Mouse (Mus musculus) neural tube, embryonic 15.5 days (tissue): ENCODE results near the gene Nfkbil1. TPM values are rescaled to one million over a fixed set of nuclear protein-coding genes. Genes with fewer than 3 reads are reported as not detected.

ENCODE experiments used
- ATAC-seq: fragments of 200-750 bp; cut with Nextera tagmentation; 2 replicates; pipeline ENCODE4 v1.8.0; 2017; ENCODE audit warnings: mild to moderate bottlenecking, moderate TSS enrichment, moderate library complexity; ENCODE audit not compliant: low FRiP score
- H3K27ac ChIP-seq: fragments of 300-500 bp; sonication (generic); replicated peaks from 2 replicates; pipeline ENCODE4 v1.5.1; 2015; ENCODE audit warnings: mild to moderate bottlenecking, inconsistent platforms
- H3K27me3 ChIP-seq: fragments of 300-500 bp; sonication (generic); replicated peaks from 2 replicates; pipeline ENCODE4 v1.6.1; 2015; ENCODE audit warnings: inconsistent platforms
- H3K36me3 ChIP-seq: fragments of 300-500 bp; sonication (generic); 2 replicates; pipeline ENCODE4 v1.6.1; 2015; ENCODE audit warnings: inconsistent platforms
- H3K4me1 ChIP-seq: fragments of 300-500 bp; sonication (generic); 2 replicates; pipeline ENCODE4 v1.6.1; 2015; ENCODE audit warnings: inconsistent platforms
- H3K4me2 ChIP-seq: fragments of 300-500 bp; sonication (generic); 2 replicates; pipeline ENCODE4 v1.6.1; 2015; ENCODE audit warnings: inconsistent platforms, mild to moderate bottlenecking, moderate library complexity
- H3K4me3 ChIP-seq: fragments of 300-500 bp; sonication (generic); replicated peaks from 2 replicates; pipeline ENCODE4 v1.5.1; 2015; ENCODE audit warnings: mild to moderate bottlenecking, inconsistent platforms
- H3K9ac ChIP-seq: fragments of 300-500 bp; sonication (generic); replicated peaks from 2 replicates; pipeline ENCODE4 v1.6.1; 2015; ENCODE audit warnings: mild to moderate bottlenecking, inconsistent platforms
- H3K9me3 ChIP-seq: fragments of 300-500 bp; sonication (generic); replicated peaks from 2 replicates; pipeline ENCODE4 v1.6.1; 2016; ENCODE audit warnings: inconsistent platforms
- WGBS: fragments of 180-500 bp; shearing (Covaris S2); methylation state at CpG from one replicate; pipeline ENCODE4 v1.1.7; 2015; ENCODE audit warnings: mixed read lengths; 5-methylcytosine and 5-hydroxymethylcytosine counted together
- polyA plus RNA-seq: library from polyadenylated mRNA; unstranded; fragments of >200 nt; fragmentation: Nextera tagmentation; extraction: Ambion mirVana; gene quantifications from 2 replicates; pipeline ENCODE4 v1.2.1, GENCODE M21; 2015

Gene Nfkbil1
- polyA plus RNA-seq, 1 experiment from 2014 or later = 11.2 TPM

DNA sequence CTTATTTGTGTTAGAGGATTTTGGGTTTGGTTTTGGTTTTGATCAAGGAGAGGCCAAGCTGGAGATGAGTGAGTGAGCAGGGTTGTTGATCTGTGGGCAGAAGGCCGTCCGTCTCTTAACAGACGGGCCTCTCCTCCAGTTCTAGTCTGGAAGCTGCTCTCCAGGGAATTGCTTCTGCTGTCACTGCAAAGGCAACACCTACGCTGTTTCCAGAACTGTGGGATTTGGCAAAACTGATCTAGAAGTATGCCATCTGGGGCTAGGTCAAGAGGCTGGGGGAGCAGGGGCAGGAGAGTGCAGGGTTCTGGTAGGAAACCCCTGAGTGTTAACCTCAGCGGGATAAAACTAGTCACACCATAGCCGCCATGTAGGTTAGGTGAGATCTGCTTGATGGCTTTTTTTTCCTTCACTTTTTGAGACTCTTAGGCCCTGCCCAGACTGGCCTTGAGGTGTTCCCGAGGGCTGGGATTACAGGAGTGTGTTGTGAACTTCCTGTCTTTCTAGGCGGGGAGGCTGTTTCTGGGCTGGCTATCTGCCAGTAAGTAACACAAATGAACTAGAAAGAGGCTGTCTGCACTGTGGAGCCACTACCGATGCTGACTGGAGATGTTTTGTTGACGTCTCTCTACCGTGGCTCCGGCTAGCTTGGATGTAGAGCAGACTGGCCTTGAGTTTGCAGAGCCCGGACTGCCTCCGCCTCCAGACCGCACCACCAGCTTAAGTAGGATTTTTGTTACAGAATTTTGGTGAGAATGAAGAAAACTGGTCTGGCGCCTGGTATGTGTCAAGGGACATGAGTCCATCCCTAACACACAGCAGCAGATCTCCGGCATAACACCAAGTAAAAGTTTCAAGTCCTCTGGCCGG lies 2.2 kb downstream of the Nfkbil1 start, which contains the start of gene Atp6v1g2:
Gene Atp6v1g2, plus strand, starts transcription at position 547 of the 867 bp plus-strand sequence.
- peaks cover 31% of the 10 kb centered on the region for H3K36me3 ChIP-seq
- peak within 1 kb of the TSS; percentile 54 for H3K4me3 ChIP-seq
- no peak within 1 kb of the TSS for H3K9ac ChIP-seq
- 0 out of 2 replicates have a peak within 1 kb of the TSS, but pooled peaks have one; percentile 9 for H3K27ac ChIP-seq
- no peaks in the 10 kb centered on the region for H3K27me3 ChIP-seq
- H3K9me3 ChIP-seq = no peaks in the 10 kb centered on the region
- no peak for ATAC-seq
- WGBS = 77% methylated on average over 18 of the region's 18 CpGs
- H3K4me2 ChIP-seq = peak within 1 kb of the TSS; percentile 95
- peaks cover 50% of the 10 kb centered on the region for H3K4me1 ChIP-seq

DNA sequence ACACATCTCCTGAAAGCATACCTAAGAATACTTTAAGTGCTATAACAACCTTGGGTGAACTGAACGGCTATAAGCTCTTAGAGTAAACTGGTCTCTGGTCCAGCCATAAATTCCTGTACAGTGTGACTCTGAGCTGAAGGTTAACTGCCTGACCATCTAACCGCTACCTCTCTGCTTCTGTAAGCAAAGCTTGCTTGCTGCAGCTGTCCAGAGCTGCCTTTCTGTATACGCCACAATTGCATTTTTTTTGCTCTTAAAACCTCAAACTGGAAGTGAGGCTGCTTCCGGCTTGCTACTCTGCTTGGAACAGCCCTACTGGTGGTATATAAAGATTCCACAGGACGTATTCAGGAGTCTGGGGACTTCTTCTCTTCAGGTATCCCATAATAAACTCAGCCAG lies 2.9 kb downstream of the Nfkbil1 start:
- no peak overlapping the region for H3K4me3 ChIP-seq
- 86% methylated on average over 5 of the region's 5 CpGs for WGBS
- no peak overlapping the region for H3K9ac ChIP-seq
- no peak overlapping the region for H3K27ac ChIP-seq
- H3K4me2 ChIP-seq = no peak overlapping the region
- ATAC-seq = no peak
- H3K27me3 ChIP-seq = no peaks in the 10 kb centered on the region
- H3K36me3 ChIP-seq = peaks cover 38% of the 10 kb centered on the region
- no peaks in the 10 kb centered on the region for H3K9me3 ChIP-seq
- H3K4me1 ChIP-seq = peaks cover 48% of the 10 kb centered on the region

DNA sequence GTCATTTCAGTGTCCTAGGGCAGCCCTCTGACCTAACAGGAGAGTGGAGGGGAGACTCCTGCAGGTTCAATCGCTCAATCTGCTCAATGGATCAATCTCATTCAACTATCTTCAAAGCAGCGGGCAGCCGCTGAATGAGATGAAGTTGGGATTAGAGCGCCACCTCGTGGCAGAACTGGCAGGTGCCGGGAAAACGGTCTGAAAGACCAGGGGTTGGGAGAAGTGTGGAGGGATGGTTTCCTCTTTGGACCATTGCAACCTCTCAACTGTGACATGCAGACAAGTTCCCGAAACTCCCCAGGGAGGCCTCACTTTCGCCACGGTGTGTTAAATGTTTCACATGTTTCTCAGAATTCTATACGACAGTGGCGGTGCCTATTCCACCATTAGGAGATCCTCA lies 3.5 kb downstream of the Nfkbil1 start:
- Histone ChIP-seq H3K4me3 (peak overlapping the region; percentile 9; the same call in 1 of the 2 replicates), H3K4me1 (peaks cover 42% of the 10 kb centered on the region), H3K36me3 (peaks cover 44% of the 10 kb centered on the region), H3K9me3 (no peaks in the 10 kb centered on the region), H3K27ac (no peak overlapping the region; the same call in 1 of the 2 replicates), H3K4me2 (peak overlapping the region; percentile 23; the same call in 1 of the 2 replicates), H3K27me3 (no peaks in the 10 kb centered on the region), H3K9ac (no peak overlapping the region; the same call in 1 of the 2 replicates)
- ATAC-seq = no peak
- WGBS = 10% methylated on average over 12 of the region's 12 CpGs

DNA sequence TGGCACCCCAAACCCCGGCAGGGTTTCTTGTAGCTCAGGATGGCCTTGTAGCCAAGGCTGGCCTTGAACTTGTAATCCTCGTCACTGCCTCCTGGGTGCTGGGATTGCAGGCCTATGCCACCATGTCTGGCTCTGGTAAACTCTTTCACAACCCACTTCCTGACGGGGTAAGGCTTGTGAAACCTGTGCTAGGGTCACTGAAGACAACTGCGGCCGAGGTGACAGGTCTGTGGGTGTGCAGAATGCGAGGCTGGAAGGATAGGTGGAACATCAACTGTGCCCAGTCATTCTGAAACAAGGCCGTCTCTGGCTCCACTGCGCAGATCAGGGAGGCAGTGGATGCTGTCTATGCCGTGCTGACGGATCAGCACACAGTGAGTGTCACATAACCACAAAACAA lies 4.6 kb downstream of the Nfkbil1 start:
- Histone ChIP-seq H3K4me1 (peaks cover 35% of the 10 kb centered on the region), H3K4me2 (no peak overlapping the region), H3K36me3 (peaks cover 47% of the 10 kb centered on the region), H3K9me3 (no peaks in the 10 kb centered on the region), H3K4me3 (no peak overlapping the region), H3K9ac (no peak overlapping the region), H3K27ac (no peak overlapping the region), H3K27me3 (no peaks in the 10 kb centered on the region)
- 91% methylated on average over 10 of the region's 10 CpGs for WGBS
- ATAC-seq = no peak

DNA sequence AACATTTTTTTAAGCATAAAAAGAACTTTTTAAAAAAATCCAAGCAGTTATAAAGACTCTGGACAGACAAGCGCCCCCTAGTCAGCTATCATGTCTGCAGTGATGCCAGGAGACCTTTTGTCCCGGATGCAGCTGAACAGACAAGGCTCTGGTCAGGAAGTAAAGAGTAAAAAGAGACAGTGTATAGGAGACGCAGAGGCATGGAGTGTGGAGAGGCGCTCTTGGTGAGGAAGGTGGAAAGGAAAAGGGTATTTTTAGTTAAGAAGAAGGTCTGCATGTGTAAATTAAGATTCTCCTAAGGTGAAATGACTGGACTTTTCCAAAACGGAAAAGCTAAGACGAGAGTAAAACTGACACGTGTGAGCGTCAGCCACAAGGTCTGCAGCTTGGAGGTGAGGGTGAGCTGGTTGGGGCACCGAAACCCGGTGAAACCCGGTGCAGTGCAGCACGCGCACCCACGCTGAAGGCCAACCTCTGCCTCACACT lies 9.0 kb downstream of the Nfkbil1 start:
- H3K4me2 ChIP-seq = no peak overlapping the region
- peaks cover under 1% of the 10 kb centered on the region for H3K4me1 ChIP-seq
- H3K9ac ChIP-seq = no peak overlapping the region
- no peaks in the 10 kb centered on the region for H3K9me3 ChIP-seq
- no peaks in the 10 kb centered on the region for H3K27me3 ChIP-seq
- WGBS = 90% methylated on average over 14 of the region's 14 CpGs
- no peak for ATAC-seq
- H3K27ac ChIP-seq = no peak overlapping the region
- H3K4me3 ChIP-seq = no peak overlapping the region
- peaks cover 49% of the 10 kb centered on the region for H3K36me3 ChIP-seq

DNA sequence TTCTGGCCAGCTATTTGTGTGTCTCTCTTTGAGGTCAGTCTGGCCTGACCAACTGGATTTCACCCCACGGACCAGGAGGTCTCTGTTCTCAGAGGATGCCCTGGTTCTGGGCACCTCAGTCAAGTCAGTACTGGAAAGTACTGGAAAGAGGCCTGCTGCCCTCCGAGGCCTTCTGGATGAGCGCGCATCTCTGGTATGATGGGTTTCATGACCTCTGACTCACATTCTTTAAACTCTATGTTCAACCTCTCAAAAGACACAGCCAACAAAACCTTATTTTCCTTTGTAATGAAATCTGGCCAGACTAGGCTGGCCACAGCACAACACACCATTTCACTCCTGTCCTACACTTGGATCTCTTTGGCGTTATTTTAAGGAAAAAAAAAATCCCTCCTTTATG lies 10.1 kb downstream of the Nfkbil1 start:
- Histone ChIP-seq H3K9me3 (no peaks in the 10 kb centered on the region), H3K4me2 (no peak overlapping the region), H3K27me3 (no peaks in the 10 kb centered on the region), H3K36me3 (peaks cover 46% of the 10 kb centered on the region), H3K27ac (no peak overlapping the region), H3K4me3 (no peak overlapping the region), H3K9ac (no peak overlapping the region), H3K4me1 (no peaks in the 10 kb centered on the region)
- no peak for ATAC-seq
- 99% methylated on average over 5 of the region's 5 CpGs for WGBS

DNA sequence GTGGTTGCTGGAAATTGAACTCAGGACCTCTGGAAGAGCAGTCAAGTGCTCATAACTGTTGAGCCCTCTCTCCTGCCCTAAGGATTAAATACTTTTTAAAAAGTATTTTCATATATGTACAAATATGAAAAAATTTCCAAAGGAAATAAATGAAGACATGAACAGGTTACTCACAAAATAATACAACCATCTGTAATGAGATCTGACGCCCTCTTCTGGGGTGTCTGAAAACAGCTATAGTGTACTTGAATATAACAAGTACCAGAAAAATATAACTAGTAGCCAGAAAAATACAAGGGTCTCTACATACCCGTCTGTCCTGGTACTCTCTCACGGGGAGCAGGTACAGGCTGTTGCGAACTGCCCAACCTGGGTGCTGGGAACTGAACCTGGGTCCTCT lies 11.0 kb downstream of the Nfkbil1 start:
- peaks cover 49% of the 10 kb centered on the region for H3K36me3 ChIP-seq
- H3K27ac ChIP-seq = no peak overlapping the region
- H3K9me3 ChIP-seq = no peaks in the 10 kb centered on the region

DNA sequence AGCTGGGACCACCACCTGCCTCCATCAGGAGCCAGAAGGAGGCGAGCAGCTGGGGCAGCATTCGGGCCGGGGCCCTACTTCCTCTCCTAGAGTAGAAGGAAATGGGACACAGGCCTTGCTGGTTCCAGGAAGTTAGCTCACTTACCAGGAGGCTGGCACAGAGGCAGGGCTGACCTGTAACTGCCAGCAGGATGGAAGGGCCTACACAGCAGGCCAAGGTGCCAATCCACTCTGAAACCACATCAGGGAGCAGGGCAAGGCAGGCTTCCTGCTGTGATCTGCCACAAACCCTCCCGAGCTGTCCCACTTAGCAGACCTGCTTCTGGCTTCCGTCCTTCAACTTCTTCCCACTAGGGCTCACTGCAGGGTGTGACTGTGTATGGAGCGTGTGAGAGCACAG lies 13.3 kb downstream of the Nfkbil1 start:
- Histone ChIP-seq H3K36me3 (peaks cover 29% of the 10 kb centered on the region), H3K27ac (no peak overlapping the region), H3K4me2 (no peak overlapping the region), H3K9me3 (no peaks in the 10 kb centered on the region), H3K4me1 (no peaks in the 10 kb centered on the region), H3K4me3 (no peak overlapping the region), H3K9ac (no peak overlapping the region), H3K27me3 (no peaks in the 10 kb centered on the region)
- 74% methylated on average over 6 of the region's 6 CpGs for WGBS
- no peak for ATAC-seq

More for the DNA sequence above, 11.0 kb downstream of the Nfkbil1 start:
- no peaks in the 10 kb centered on the region for H3K4me1 ChIP-seq
- no peaks in the 10 kb centered on the region for H3K27me3 ChIP-seq
- no peak overlapping the region for H3K4me2 ChIP-seq
- ATAC-seq = no peak
- no peak overlapping the region for H3K9ac ChIP-seq
- 98% methylated on average over 4 of the region's 4 CpGs for WGBS
- H3K4me3 ChIP-seq = no peak overlapping the region

DNA sequence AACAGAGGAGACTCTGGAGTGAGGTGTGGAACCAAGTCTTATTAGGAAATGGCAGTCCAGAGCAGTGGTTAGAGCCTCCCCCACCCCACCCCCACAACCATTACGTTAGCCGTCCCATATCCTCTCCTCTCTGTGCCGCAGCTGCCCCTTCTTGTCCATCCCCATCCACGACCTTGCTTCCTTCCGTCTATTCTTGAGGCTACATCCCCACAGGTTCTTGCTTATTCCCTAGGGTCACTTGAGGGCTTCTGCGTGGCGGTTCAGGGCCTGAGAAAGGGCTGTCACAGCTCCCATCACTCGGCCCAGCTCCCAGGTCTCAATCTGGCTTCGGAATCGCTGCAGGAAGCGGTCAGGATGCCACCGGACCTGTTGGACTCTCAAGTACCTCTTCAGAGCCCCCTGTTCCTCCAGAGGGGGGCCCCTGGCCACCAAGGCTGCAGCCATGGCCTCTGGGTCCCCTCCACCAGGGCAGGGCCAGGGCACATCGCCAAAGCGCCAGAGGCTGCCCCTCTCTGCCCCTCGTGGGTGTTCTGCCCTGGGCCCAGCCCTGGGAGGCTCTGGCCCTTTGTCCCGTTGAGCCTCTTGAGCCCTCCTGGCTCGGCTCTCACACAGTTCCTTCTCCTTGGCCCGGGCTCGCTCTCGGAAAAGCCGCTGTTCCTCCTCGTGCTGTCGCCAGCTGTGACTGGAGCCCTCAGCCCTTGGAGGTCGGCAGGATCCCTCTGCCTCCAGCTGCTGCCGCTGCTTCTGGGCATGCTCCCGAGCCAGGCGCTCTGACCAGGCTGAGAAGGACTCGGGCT lies 15.2 kb downstream of the Nfkbil1 start, which contains the start of gene Gm16181:
Gene Gm16181, plus strand, starts transcription at position 679 of the 797 bp plus-strand sequence.
- no peak within 1 kb of the TSS for H3K27ac ChIP-seq
- ATAC-seq = no peak
- H3K4me2 ChIP-seq = no peak within 1 kb of the TSS
- H3K4me1 ChIP-seq = no peaks in the 10 kb centered on the region
- H3K9ac ChIP-seq = no peak within 1 kb of the TSS
- H3K9me3 ChIP-seq = no peaks in the 10 kb centered on the region
- H3K36me3 ChIP-seq = peaks cover 23% of the 10 kb centered on the region
- no peak within 1 kb of the TSS for H3K4me3 ChIP-seq
- no peaks in the 10 kb centered on the region for H3K27me3 ChIP-seq
- 85% methylated on average over 28 of the region's 28 CpGs for WGBS

DNA sequence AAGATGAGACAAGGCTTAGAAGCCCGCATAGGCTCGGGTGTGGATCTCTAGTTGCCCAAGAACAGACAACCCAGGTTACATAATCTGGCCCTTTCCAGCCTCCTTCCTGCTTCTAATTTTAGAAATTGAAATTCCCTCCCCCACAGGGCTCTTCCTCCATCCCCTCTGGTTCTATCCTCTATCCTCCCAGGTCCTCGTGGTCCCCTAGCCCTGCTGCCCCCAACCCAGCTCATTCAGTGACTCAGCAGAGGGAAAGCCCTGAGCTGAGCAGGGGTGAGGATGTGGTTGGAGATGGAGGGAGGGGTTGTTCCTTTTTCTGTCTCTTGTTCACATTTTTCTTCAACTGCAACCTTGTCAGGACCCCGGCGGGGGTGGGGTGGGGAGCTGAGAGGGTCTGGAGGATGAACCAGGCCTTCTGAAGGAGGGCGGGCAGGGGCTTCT lies 16.0 kb downstream of the Nfkbil1 start:
- 91% methylated on average over 6 of the region's 6 CpGs for WGBS

DNA sequence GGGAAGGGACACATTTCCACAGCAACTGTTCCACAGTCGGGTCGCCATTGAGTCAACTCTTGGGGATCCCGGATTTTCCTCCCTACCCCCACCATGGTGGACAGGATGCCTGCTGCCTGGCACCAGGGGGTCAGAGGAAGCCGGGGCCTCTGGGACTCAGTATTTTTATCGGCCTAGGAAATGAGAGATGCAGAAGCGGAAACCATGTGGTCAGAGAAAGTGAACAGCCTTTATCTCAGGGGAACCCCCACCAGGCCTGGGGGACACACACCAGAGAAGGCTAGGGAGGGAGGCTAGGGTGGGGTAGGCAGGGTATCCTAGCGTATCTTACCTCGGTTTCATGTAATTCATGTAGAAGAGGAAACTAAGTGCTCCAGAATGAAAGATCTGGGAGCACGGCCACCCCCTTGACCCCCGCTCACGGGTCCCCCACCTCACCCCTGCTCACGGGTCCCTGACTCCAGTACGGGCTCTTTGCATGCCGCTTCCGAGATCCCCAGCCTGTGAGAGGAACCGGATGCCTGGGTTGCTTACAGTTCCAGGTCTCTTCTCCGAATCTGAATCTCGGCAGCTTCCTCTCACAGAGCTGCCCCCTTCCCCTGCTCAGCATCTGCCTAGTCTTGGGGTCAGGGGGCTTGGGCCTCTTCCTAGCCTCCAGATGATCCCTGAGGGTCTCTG lies 16.9 kb downstream of the Nfkbil1 start:
- H3K9ac ChIP-seq = no peak overlapping the region
- H3K36me3 ChIP-seq = peaks cover 17% of the 10 kb centered on the region
- no peak for ATAC-seq
- no peak overlapping the region for H3K27ac ChIP-seq
- no peak overlapping the region for H3K4me2 ChIP-seq
- no peaks in the 10 kb centered on the region for H3K9me3 ChIP-seq
- no peak overlapping the region for H3K4me3 ChIP-seq
- no peaks in the 10 kb centered on the region for H3K27me3 ChIP-seq
- WGBS = 85% methylated on average over 18 of the region's 18 CpGs
- H3K4me1 ChIP-seq = no peaks in the 10 kb centered on the region

More for the DNA sequence above, 16.0 kb downstream of the Nfkbil1 start:
- Histone ChIP-seq H3K4me3 (no peak overlapping the region), H3K36me3 (peaks cover 17% of the 10 kb centered on the region), H3K27me3 (no peaks in the 10 kb centered on the region), H3K27ac (no peak overlapping the region), H3K9ac (no peak overlapping the region), H3K4me2 (no peak overlapping the region), H3K4me1 (no peaks in the 10 kb centered on the region), H3K9me3 (no peaks in the 10 kb centered on the region)
- no peak for ATAC-seq
